Mouse (Mus musculus): Measurements from ENCODE around the gene Ccm2l.

DNA sequence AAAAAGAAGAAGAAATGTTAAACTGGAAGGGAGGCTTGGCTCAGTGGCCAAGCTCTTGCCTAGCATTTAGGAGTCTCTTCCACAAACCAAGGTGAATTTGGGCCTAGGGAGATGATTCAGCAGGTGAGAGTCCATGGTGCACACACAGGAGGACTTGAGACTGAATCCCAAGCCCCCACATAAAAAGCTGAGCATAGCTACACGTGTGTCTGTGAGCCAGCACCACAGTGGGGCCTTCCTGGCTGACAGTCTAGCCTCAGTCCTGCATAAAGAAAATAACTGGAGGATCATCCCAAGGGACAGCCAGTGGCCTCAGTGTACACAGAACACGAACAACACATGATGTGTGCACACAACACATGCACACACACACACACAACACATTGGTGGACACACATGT is 23.6 kb downstream of the Ccm2l start:
- TF ChIP-seq CTCF (IDR thresholded peaks at IDR 0.05) (no peak), POLR2A (IDR thresholded peaks at IDR 0.05; ENCODE audit: insufficient read depth, low read depth, low read length) (no peak), EP300 (IDR thresholded peaks at IDR 0.05; ENCODE audit: insufficient read depth, low read depth, low read length) (no peak)

Measured in heart, adult 2 months (tissue).